Mouse (Mus musculus) gonadal fat pad, adult 2 months (tissue): ENCODE data around the gene Adora3. TPM values are rescaled to one million over a fixed set of nuclear protein-coding genes. Genes with fewer than 3 reads are reported as not detected.
"Not testable (repeated sequence)": the region's sequence is repeated elsewhere in the genome, so short reads cannot be mapped to it uniquely, and the experiment has no call there.

Experiments
- DNase-seq: peaks from one replicate; pipeline ENCODE4 v3.0.0-alpha.2; 2012; ENCODE audit warnings: low read depth
- polyA plus RNA-seq: library from polyadenylated mRNA; depleted of rRNA; stranded (reverse); fragments of >200 nt; gene quantifications from 2 replicates; pipeline ENCODE4 v1.2.3, GENCODE M21; 2012

The Adora3 gene
- polyA plus RNA-seq, 1 experiment = 0.45 TPM

- DNase-seq = no peak
Observed at GRCm38 (mm10) chr3:105901468-105901867, 30.8 kb downstream of the Adora3 start.

- DNase-seq = no peak
Observed at GRCm38 (mm10) chr3:105904213-105904612, 33.6 kb downstream of the Adora3 start.

GRCm38 (mm10) chr3:105904721-105905120, 34.1 kb downstream of the Adora3 start:
- DNase-seq = no peak

DNA sequence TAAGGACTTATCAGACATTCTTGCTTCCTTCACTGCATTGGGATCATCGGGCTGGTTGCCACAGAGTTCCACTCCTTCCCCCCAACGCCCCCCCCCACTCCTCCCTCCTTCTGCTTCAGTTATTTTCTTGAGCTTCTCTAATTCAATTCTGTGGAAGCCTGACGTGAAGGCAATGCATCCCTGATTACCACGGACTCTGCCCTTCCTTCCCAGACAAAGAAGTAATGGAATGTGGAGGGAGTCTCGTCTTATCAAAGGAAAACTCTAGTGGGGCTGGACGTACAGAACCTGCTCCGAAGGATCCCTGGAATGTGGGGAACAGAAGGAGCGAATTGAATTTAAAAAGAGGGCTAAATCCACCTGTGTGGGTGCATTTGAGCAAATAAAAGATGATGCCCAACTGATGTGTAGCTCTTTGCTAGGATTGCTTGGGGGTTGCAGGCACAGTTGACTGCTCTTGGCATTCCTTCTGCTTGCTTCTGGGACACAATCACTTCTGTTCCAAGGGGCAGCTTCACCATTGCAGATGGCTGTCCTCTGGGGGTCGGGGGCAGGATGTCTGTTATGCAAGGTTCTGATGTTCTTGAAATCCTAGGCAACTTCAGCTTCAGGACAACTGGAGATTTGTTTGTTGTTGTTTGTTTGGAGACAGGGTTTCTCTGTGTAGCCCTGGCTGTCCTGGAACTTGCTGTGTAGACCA, 37.4 kb downstream of the Adora3 start:
- no peak for DNase-seq

DNA sequence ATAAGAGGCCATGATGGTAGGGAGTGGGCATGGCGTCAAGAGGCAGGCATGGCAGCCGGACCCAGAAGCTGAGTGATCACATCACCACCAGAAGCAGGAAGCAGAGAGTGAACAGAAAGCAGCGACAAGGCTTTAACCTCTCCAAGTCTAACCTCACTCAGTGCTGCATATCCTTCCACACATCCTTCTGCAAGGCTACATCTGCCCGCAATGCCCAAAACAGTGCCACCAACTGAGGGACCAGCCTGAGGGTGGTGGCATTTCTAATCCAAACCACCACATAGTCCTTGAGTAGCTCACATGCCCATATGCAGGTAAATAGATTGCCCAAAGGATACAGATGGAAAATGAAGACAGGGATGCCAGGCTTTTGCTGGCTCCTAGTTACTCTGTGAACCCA, 38.3 kb downstream of the Adora3 start:
- DNase-seq = no peak

DNA sequence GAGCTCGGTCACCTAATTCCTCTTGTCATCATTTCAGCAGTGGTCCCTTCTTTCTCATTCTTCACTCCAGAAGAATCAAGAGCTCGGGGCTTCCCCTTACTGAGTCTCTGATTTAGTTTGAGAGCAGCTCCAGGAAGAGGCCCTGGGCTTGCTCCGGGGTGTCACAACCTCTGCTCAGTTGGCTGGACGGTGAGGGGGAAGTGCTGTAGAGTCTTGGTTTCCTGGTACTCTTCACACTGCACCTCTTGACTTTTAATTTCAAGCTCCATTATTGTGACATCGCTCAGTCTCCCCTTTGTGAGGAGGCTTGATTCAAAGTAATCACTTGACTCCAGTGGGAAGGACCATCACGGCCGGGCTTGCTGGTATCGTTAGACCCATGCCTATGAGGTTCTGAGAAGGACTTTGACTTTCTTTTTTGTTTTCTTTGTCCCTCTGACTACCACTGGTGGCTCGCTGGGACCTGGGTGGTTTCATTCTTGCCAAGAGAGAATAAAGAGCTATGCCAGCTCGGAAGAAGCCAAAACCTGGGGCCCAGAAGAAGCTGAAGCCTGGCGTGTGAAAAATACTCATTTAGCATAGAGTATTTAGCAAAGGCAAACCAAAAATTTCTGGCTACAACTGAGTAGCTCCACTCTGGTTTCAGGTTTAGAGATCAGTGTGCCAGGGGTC, 40.0 kb downstream of the Adora3 start:
- no peak for DNase-seq

DNA sequence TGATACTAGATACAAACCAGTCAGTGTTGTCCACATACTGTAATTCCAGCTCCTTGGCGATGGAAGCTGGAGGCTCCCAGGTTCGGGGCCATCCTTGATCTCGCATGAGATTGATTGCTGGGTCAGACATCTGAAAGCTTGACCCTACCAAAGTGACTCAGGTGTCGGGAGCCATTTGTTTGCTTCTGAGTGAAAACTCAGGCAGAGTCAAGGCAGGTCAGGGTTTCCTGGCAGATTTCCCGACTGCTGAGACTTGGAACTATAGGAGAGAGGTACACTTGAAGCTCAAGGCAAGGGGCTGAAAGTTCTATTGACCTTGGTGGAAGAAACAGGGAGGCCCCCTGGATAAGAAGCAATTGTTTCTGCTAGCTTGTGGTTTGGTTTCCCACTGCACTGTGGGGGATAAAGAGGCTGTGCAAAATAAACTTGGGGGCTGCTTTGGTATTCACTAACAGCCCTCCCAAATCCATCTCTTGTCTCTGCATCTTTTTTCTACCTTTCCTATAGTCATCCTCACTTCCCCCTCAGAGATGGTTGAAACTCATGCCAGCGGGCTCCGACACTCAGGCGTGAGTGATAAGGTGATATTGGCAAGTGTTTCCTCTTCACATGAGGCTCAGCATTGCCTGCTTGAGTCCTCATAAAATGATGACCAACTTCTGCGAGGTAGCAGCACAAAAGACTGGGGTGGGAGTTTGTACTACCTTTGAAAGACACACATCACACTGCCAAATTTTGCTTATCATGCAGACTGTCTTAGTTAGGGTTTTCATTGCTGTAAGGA, 41.6 kb downstream of the Adora3 start:
- no peak for DNase-seq

- DNase-seq = no peak
Observed at GRCm38 (mm10) chr3:105913839-105914681, 43.4 kb downstream of the Adora3 start.

DNA sequence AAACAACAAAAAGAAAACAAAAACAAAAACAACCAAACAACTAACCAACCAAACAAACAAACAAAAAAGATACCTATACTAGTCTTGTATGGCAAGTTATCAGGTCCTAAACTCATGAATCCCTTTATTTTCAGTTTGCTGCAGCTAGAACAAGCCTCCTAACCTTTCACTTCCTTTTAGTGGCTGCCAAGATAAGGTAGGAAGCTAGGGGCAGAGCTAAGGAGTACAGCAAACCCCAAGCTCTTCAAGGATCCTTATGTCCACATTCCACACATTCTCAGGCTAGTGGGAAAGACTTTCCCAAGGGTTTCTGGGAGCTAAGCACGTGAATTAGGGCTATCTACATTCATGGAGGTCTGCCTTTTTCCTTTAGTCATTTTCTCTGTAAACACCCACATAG, 44.6 kb downstream of the Adora3 start:
- no peak for DNase-seq

DNA sequence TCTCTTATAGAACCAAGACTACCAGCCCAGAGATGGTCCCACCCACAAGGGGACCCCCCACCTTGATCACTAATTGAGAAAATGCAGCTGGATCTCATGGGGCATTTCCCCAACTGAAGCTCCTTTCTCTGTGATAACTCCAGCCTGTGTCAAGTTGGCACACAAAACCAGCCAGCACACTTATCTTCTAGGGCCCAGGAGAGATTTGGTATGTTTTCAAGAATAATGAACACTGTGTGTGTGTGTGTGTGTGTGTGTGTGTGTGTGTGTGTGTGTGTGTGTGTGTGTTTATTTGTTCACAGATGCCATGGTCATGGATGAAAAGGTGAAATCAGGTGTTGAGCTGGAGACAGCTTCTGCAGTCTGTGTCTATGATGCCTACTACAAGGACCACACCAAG, 45.8 kb downstream of the Adora3 start:
- not testable (repeated sequence) for DNase-seq

GRCm38 (mm10) chr3:105917656-105918354, 47.1 kb downstream of the Adora3 start:
- DNase-seq = no peak

DNA sequence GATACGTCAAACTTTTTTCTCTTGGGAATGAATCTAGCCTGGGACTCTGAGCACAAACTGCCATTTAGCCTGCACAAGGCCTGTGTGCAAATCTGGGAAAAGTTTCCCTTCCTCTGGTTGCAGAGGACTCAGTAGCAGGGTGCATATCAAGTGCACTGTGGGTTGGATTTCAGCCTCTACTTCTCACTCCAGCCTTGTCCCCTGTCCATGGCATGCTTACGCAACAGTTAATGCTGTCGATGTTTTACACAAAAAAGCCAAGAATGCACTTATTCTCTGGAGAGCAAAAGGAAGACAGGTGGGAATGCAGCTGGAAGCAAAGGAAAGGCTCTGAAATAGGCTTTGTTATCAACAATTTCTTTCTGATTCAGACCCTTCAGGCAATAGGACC, 47.7 kb downstream of the Adora3 start:
- no peak for DNase-seq

- not testable (repeated sequence) for DNase-seq
Observed at GRCm38 (mm10) chr3:105920743-105921142, 50.1 kb downstream of the Adora3 start.

DNA sequence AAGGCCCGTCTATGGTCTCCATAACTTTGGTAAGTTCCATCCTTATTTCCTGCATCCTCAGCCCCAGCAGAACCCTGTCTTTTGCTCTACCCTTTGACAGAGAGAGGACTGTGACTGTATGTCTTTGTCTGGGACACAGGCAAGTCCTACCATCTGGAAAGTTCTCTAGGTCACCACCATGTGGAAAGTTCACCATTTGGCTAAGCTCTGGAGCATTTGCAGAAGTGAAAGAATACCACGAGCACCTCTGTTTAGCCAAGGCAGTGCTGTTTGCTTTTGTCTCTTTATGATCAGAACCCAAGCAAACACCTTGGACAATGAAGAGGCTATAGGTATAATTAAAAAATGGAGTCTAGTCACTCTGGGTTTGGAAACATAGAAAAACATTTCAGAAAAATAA, 51.3 kb downstream of the Adora3 start:
- DNase-seq = no peak

DNA sequence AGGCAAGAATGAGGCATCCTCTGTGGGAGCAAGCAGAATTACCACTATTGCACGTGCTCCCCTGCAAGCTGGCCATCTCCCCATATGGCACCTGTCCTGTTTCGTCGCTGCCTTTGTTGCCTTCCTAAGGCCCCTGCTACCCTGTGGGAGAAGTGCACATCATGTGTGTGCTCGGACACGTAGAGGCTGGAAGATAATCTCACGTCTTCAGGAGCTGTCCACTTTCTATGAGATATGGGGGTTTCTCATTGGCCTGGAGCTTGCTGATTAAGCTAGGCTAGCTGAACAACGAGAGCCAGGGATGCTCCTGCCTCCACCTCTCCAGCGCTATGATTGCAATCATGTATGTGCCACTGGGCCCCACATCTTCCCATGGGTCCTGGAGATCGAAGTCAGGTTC, 54.0 kb downstream of the Adora3 start:
- DNase-seq = no peak

DNA sequence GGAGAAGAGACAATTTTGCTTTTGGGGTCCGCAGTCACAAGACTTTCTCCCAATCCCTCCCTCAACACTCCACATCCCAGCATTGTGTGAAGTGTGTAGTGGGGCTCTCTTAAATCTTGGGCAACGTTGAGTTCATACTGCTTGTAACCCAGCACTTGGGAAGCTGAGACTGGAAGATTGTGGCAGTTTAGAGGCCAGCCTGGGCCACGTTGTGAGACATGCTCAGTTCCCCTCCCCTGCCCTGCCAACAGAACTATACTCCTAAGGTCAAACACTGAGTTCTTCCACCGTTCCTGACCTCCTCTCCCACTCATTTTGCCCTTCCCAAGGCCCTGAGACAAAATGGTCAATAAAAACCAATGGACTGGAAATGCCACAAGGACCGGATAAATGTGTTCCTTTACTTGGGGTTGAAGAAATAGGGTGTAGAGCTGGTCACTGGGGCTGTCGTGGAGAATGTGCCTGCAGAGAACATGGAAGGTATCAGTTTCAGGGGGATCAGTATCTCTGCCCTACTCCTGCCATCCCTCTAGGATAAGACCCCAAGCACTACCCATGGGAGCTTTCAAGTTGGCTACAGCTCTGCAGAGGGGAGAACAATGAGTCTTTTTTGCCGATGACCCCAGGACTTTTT, 57.0 kb downstream of the Adora3 start:
- DNase-seq = no peak

GRCm38 (mm10) chr3:105928195-105928569, 57.5 kb downstream of the Adora3 start:
- DNase-seq = no peak

DNA sequence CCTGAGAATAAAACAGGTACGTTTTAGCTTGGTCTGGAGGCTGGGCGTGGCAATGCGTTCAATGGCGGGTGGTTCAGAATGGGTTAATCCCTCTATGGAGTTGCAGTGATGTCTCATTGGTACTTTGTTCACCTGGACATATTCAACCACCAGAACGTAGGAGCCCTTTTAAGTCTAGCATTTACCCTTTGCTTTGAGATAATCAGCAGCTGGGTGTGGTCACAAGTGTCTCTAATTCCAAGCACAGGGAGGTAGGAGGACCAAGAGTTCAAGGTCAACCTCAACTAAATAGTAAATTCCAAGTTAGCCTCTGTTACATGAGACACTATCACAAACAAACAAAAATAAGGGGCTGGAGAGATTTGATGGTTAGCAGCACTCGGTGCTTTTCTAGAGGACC, 58.1 kb downstream of the Adora3 start:
- DNase-seq = no peak

DNA sequence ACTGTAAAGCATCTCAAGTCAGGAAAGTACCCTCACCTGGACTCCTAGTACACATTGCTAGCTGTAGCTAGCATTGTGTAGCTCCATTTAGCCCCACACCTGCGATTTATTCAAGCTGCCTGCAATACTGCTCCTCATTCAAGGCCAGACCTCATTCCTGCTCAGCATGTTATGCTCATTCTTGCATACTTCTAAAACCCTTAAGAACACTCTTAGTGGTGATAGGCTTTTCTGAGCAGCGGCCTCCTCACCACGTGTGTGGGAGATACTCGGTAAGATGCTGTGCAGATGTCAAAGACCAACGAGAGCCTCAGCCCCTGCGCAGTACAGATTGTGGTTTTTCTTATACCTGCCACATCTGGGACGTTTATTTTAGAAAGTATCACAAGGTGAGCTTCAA, 59.2 kb downstream of the Adora3 start:
- DNase-seq = no peak

GRCm38 (mm10) chr3:105931095-105931494, 60.4 kb downstream of the Adora3 start:
- DNase-seq = no peak
